Mouse (Mus musculus): ENCODE data around the gene Fam131b. TPM values are rescaled to one million over a fixed set of nuclear protein-coding genes. Genes with fewer than 3 reads are reported as not detected.

Gene Fam131b
- polyA plus RNA-seq, 1 experiment from 2014 or later = 4.7 TPM

- no peaks in the 10 kb centered on the region for H3K9me3 ChIP-seq (replicated peaks; ENCODE audit: control insufficient read depth, low read length)
- ATAC-seq (no peak), DNase-seq (ENCODE audit: low spot score) (no peak)
- peaks cover 20% of the 10 kb centered on the region for H3K4me1 ChIP-seq (ENCODE audit: control insufficient read depth, insufficient read depth, low read length)
- no peaks in the 10 kb centered on the region for H3K27me3 ChIP-seq (replicated peaks; ENCODE audit: control insufficient read depth, insufficient read depth, low read length)
- no peak overlapping the region for H3K4me3 ChIP-seq (ENCODE audit: low read depth, low read length)
- H3K36me3 ChIP-seq (ENCODE audit: control insufficient read depth, insufficient read depth, low read length) = peaks cover 28% of the 10 kb centered on the region
- no peak overlapping the region for H3K9ac ChIP-seq (ENCODE audit: low read length)
- H3K27ac ChIP-seq (ENCODE audit: low read depth, low read length) = no peak overlapping the region
- no peak overlapping the region for H3K4me2 ChIP-seq (ENCODE audit: low read length)
- WGBS = 98% methylated on average over 1 of the region's 1 CpGs
These were observed 28.0 kb upstream of the Fam131b start for GRCm38 (mm10) chr6:42352486-42352846.

- DNase-seq (ENCODE audit: low spot score) (no peak), ATAC-seq (no peak)
- Histone ChIP-seq H3K4me2 (ENCODE audit: low read length) (no peak overlapping the region; the same call in 1 of the 2 replicates), H3K36me3 (ENCODE audit: control insufficient read depth, insufficient read depth, low read length) (peaks cover 23% of the 10 kb centered on the region), H3K4me3 (ENCODE audit: low read depth, low read length) (no peak overlapping the region), H3K4me1 (ENCODE audit: control insufficient read depth, insufficient read depth, low read length) (peaks cover 20% of the 10 kb centered on the region), H3K9me3 (replicated peaks; ENCODE audit: control insufficient read depth, low read length) (no peaks in the 10 kb centered on the region), H3K9ac (ENCODE audit: low read length) (no peak overlapping the region), H3K27me3 (replicated peaks; ENCODE audit: control insufficient read depth, insufficient read depth, low read length) (no peaks in the 10 kb centered on the region), H3K27ac (ENCODE audit: low read depth, low read length) (no peak overlapping the region)
- WGBS = 86% methylated on average over 7 of the region's 7 CpGs
These were observed 27.5 kb upstream of the Fam131b start for GRCm38 (mm10) chr6:42351776-42352485.

GRCm38 (mm10) chr6:42350968-42351775 lies 26.7 kb upstream of the Fam131b start:
- H3K36me3 ChIP-seq (ENCODE audit: control insufficient read depth, insufficient read depth, low read length) = peaks cover 15% of the 10 kb centered on the region
- DNase-seq (ENCODE audit: low spot score) = no peak
- no peaks in the 10 kb centered on the region for H3K9me3 ChIP-seq (replicated peaks; ENCODE audit: control insufficient read depth, low read length)
- H3K4me2 ChIP-seq (ENCODE audit: low read length) = peak overlapping the region; percentile 89
- no peak for ATAC-seq
- 47% methylated on average over 13 of the region's 13 CpGs for WGBS
- no peaks in the 10 kb centered on the region for H3K27me3 ChIP-seq (replicated peaks; ENCODE audit: control insufficient read depth, insufficient read depth, low read length)
- H3K4me3 ChIP-seq (ENCODE audit: low read depth, low read length) = peak overlapping the region; percentile 83
- H3K27ac ChIP-seq (ENCODE audit: low read depth, low read length) = no peak overlapping the region
- peaks cover 20% of the 10 kb centered on the region for H3K4me1 ChIP-seq (ENCODE audit: control insufficient read depth, insufficient read depth, low read length)
- peak overlapping the region; percentile 85 for H3K9ac ChIP-seq (ENCODE audit: low read length)

- H3K4me1 ChIP-seq (ENCODE audit: control insufficient read depth, insufficient read depth, low read length) = peaks cover 20% of the 10 kb centered on the region
- peak; percentile 49 for ATAC-seq
- H3K4me3 ChIP-seq (ENCODE audit: low read depth, low read length) = peak overlapping the region; percentile 83
- under 1% methylated on average over 59 of the region's 72 CpGs for WGBS
- no peaks in the 10 kb centered on the region for H3K27me3 ChIP-seq (replicated peaks; ENCODE audit: control insufficient read depth, insufficient read depth, low read length)
- H3K9me3 ChIP-seq (replicated peaks; ENCODE audit: control insufficient read depth, low read length) = no peaks in the 10 kb centered on the region
- peak overlapping the region; percentile 85 for H3K9ac ChIP-seq (ENCODE audit: low read length)
- peak overlapping the region; percentile 87 for H3K27ac ChIP-seq (ENCODE audit: low read depth, low read length)
- peak; percentile 77 for DNase-seq (ENCODE audit: low spot score)
- H3K4me2 ChIP-seq (ENCODE audit: low read length) = peak overlapping the region; percentile 89
- H3K36me3 ChIP-seq (ENCODE audit: control insufficient read depth, insufficient read depth, low read length) = peaks cover 7% of the 10 kb centered on the region; the same call in 1 of the 2 replicates
These were observed 25.9 kb upstream of the Fam131b start for GRCm38 (mm10) chr6:42350021-42350967.

GRCm38 (mm10) chr6:42349426-42350020 lies 25.1 kb upstream of the Fam131b start, which contains the start of gene Zyx:
Gene Zyx, plus strand, starts transcription at chr6:42349630.
- Histone ChIP-seq H3K4me3 (ENCODE audit: low read depth, low read length) (peak within 1 kb of the TSS; percentile 83), H3K9ac (ENCODE audit: low read length) (peak within 1 kb of the TSS; percentile 85), H3K27ac (ENCODE audit: low read depth, low read length) (peak within 1 kb of the TSS; percentile 87), H3K4me1 (ENCODE audit: control insufficient read depth, insufficient read depth, low read length) (peaks cover 20% of the 10 kb centered on the region), H3K36me3 (ENCODE audit: control insufficient read depth, insufficient read depth, low read length) (peaks cover 5% of the 10 kb centered on the region; the same call in 1 of the 2 replicates), H3K4me2 (ENCODE audit: low read length) (peak within 1 kb of the TSS; percentile 89), H3K9me3 (replicated peaks; ENCODE audit: control insufficient read depth, low read length) (no peaks in the 10 kb centered on the region), H3K27me3 (replicated peaks; ENCODE audit: control insufficient read depth, insufficient read depth, low read length) (no peaks in the 10 kb centered on the region)
- DNase-seq (ENCODE audit: low spot score) (peak; percentile 84), ATAC-seq (peak; percentile 89)
- WGBS = under 1% methylated on average over 22 of the region's 36 CpGs

GRCm38 (mm10) chr6:42349006-42349425 lies 24.6 kb upstream of the Fam131b start:
- Histone ChIP-seq H3K36me3 (ENCODE audit: control insufficient read depth, insufficient read depth, low read length) (0 out of 2 replicates have a peak, but pooled peaks cover 5% of the 10 kb centered on the region), H3K4me3 (ENCODE audit: low read depth, low read length) (peak overlapping the region; percentile 83), H3K27ac (ENCODE audit: low read depth, low read length) (peak overlapping the region; percentile 87), H3K9ac (ENCODE audit: low read length) (peak overlapping the region; percentile 85), H3K27me3 (replicated peaks; ENCODE audit: control insufficient read depth, insufficient read depth, low read length) (no peaks in the 10 kb centered on the region), H3K9me3 (replicated peaks; ENCODE audit: control insufficient read depth, low read length) (no peaks in the 10 kb centered on the region), H3K4me2 (ENCODE audit: low read length) (peak overlapping the region; percentile 89), H3K4me1 (ENCODE audit: control insufficient read depth, insufficient read depth, low read length) (peaks cover 15% of the 10 kb centered on the region)
- peak; percentile 49 for ATAC-seq
- peak; percentile 72 for DNase-seq (ENCODE audit: low spot score)
- WGBS = under 1% methylated on average over 11 of the region's 11 CpGs

GRCm38 (mm10) chr6:42348281-42349005 lies 24.0 kb upstream of the Fam131b start:
- H3K27me3 ChIP-seq (replicated peaks; ENCODE audit: control insufficient read depth, insufficient read depth, low read length) = no peaks in the 10 kb centered on the region
- peak overlapping the region; percentile 89 for H3K4me2 ChIP-seq (ENCODE audit: low read length)
- peak overlapping the region; percentile 83; the same call in 1 of the 2 replicates for H3K4me3 ChIP-seq (ENCODE audit: low read depth, low read length)
- ATAC-seq (no peak), DNase-seq (ENCODE audit: low spot score) (no peak)
- WGBS = 28% methylated on average over 12 of the region's 12 CpGs
- H3K4me1 ChIP-seq (ENCODE audit: control insufficient read depth, insufficient read depth, low read length) = peaks cover 11% of the 10 kb centered on the region
- H3K27ac ChIP-seq (ENCODE audit: low read depth, low read length) = no peak overlapping the region
- no peaks in the 10 kb centered on the region for H3K9me3 ChIP-seq (replicated peaks; ENCODE audit: control insufficient read depth, low read length)
- no peak overlapping the region; the same call in 1 of the 2 replicates for H3K9ac ChIP-seq (ENCODE audit: low read length)
- H3K36me3 ChIP-seq (ENCODE audit: control insufficient read depth, insufficient read depth, low read length) = 0 out of 2 replicates have a peak, but pooled peaks cover 5% of the 10 kb centered on the region
